In the genomic region with DNA sequence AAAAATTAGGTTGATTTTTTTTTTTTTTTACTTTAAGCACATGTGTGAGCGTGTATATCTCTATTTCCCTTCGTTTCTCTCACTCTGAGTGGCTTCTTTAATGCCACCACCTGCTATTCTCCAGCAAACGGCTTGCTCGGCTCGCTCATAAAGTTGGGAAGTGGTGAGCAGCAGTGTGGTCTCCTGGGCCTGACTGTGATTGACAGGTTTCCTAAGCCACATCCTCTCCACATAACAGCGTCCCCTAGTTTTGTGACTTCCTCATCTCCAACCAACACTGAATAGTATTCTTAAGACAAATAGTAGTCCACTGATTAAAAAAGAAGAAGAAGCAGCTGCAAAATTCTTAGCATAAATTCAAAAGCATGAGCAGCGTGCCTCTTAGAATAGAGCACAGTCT, we compare ENCODE assay signal across 13 mouse cellular contexts.
DNase-seq lines count a peak whose midpoint lies in the region; ATAC-seq and TF ChIP-seq lines count a peak whose summit lies in the region.
"Had no signal": no experiment of that assay in that cellular context is flagged by ENCODE, and none has a peak within 500 bp of the region (broad histone marks: within the 10 kb centered on the region; RNA-seq: fewer than 3 reads in every experiment).

No protein-coding gene starts in this region.

- peak overlapping the region; percentile 41 for H3K4me3 ChIP-seq in testis, adult 2 months (ENCODE audit: control insufficient read depth, low read depth, low read length)
- H3K4me3 ChIP-seq in forebrain, embryonic 12.5 days (replicated peaks): no peak overlapping the region
- H3K4me3 ChIP-seq in cerebellum, adult 2 months (replicated peaks; ENCODE audit: insufficient read depth, low read depth, low read length): no peak overlapping the region
- H3K4me3 ChIP-seq in intestine, postnatal 0 days (ENCODE audit: low read depth, low read length): no peak overlapping the region

- no peak for DNase-seq in testis, postnatal 10 days (ENCODE audit: low spot score)
- DNase-seq in cerebellum, adult 8-10 months: no peak
- no peak for DNase-seq in cerebellum, adult 2 months
- DNase-seq: adrenal gland, postnatal 36 days; cerebellum, adult 11-12 months; kidney, adult 9 months had no signal

- peaks cover 5% of the 10 kb centered on the region for H3K4me1 ChIP-seq in testis, adult 2 months (ENCODE audit: control insufficient read depth, insufficient read depth, low read length)
- peaks cover 6% of the 10 kb centered on the region; the same call in 1 of the 2 replicates for H3K4me1 ChIP-seq in forebrain, embryonic 12.5 days
- no peaks in the 10 kb centered on the region for H3K4me1 ChIP-seq in cerebellum, adult 2 months (ENCODE audit: control insufficient read depth, insufficient read depth, low read length)
- no peaks in the 10 kb centered on the region for H3K4me1 ChIP-seq in intestine, postnatal 0 days (replicated peaks; ENCODE audit: control insufficient read depth, insufficient read depth, low read length)

- H3K36me3 ChIP-seq in testis, adult 2 months (ENCODE audit: control insufficient read depth, insufficient read depth, low read length): no peaks in the 10 kb centered on the region
- H3K36me3 ChIP-seq in forebrain, embryonic 12.5 days (replicated peaks): no peaks in the 10 kb centered on the region
- no peaks in the 10 kb centered on the region for H3K36me3 ChIP-seq in intestine, postnatal 0 days (ENCODE audit: control insufficient read depth, insufficient read depth)

- no peaks in the 10 kb centered on the region for H3K27me3 ChIP-seq in testis, adult 2 months (ENCODE audit: control insufficient read depth, insufficient read depth, low read length)
- H3K27me3 ChIP-seq in forebrain, embryonic 12.5 days: no peaks in the 10 kb centered on the region
- H3K27me3 ChIP-seq in cerebellum, adult 2 months (ENCODE audit: control insufficient read depth, insufficient read depth, low read length): no peaks in the 10 kb centered on the region
- H3K27me3 ChIP-seq in intestine, postnatal 0 days (replicated peaks; ENCODE audit: control insufficient read depth, insufficient read depth, low read length): no peaks in the 10 kb centered on the region

- no peaks in the 10 kb centered on the region for H3K9me3 ChIP-seq in forebrain, embryonic 12.5 days
- H3K9me3 ChIP-seq in intestine, postnatal 0 days (ENCODE audit: control insufficient read depth): no peaks in the 10 kb centered on the region

- H3K9ac ChIP-seq in forebrain, embryonic 12.5 days: no peak overlapping the region
- no peak overlapping the region for H3K9ac ChIP-seq in intestine, postnatal 0 days (ENCODE audit: low read depth, low read length)

- peak overlapping the region; percentile 75; the same call in 1 of the 2 replicates for H3K27ac ChIP-seq in testis, adult 2 months (ENCODE audit: control insufficient read depth, insufficient read depth, low read depth, low read length)
- no peak overlapping the region for H3K27ac ChIP-seq in forebrain, embryonic 12.5 days
- H3K27ac ChIP-seq in cerebellum, adult 2 months (ENCODE audit: insufficient read depth, low read length): no peak overlapping the region
- H3K27ac ChIP-seq in intestine, postnatal 0 days (ENCODE audit: low read depth, low read length): no peak overlapping the region

- H3K4me2 ChIP-seq in forebrain, embryonic 12.5 days: no peak overlapping the region
- no peak overlapping the region for H3K4me2 ChIP-seq in intestine, postnatal 0 days (replicated peaks; ENCODE audit: low read depth)
- H3K4me2 ChIP-seq: heart, embryonic 11.5 days; midbrain, embryonic 11.5 days had no signal

- no peak for TF ChIP-seq POLR2A in testis, adult 2 months (IDR thresholded peaks at IDR 0.05; ENCODE audit: control insufficient read depth, low read depth, low read length)
- TF ChIP-seq POLR2A in cerebellum, adult 2 months (IDR thresholded peaks at IDR 0.05; ENCODE audit: borderline replicate concordance, insufficient read depth, low read length): no peak

- TF ChIP-seq CTCF in testis, adult 2 months (IDR thresholded peaks at IDR 0.05; ENCODE audit: control insufficient read depth, insufficient read depth, insufficient replicate concordance, low read depth, low read length): no peak
- TF ChIP-seq CTCF in cerebellum, adult 2 months (IDR thresholded peaks at IDR 0.05; ENCODE audit: borderline replicate concordance, insufficient read depth, low read depth, low read length): no peak
- TF ChIP-seq CTCF in intestine, postnatal 0 days (IDR thresholded peaks at IDR 0.05; ENCODE audit: low read depth): no peak

- peak; percentile 95 to 96 for ATAC-seq in hematopoietic stem cell, adult 5-6 weeks (replicated peaks in 1 of 2; ENCODE audit: insufficient read depth in 1 of 2, low FRiP score in 2 of 2, low TSS enrichment in 1 of 2, low read depth in 1 of 2, poor library complexity in 2 of 2, severe bottlenecking in 2 of 2)
- ATAC-seq in monocyte, adult 5-6 weeks (replicated peaks; ENCODE audit: insufficient number of reproducible peaks, low FRiP score, low TSS enrichment, poor library complexity, severe bottlenecking): peak; percentile 53; the same call in 1 of the 2 replicates
- ATAC-seq in forebrain, embryonic 12.5 days (ENCODE audit: low FRiP score): no peak
- no peak for ATAC-seq in intestine, postnatal 0 days

- 74% methylated on average over 7 of the region's 7 CpGs for WGBS in forebrain, embryonic 12.5 days
- 62% methylated on average over 7 of the region's 7 CpGs for WGBS in cerebellum, adult 2 months
- WGBS in intestine, postnatal 0 days: 79% methylated on average over 7 of the region's 7 CpGs

Comparison
In these comparisons a context has a peak if more than half of its experiments do, and no peak if none do; other contexts are left out.
1. ATAC-seq: peak in hematopoietic stem cell, adult 5-6 weeks (2 of 2) and monocyte, adult 5-6 weeks (single experiment); none in forebrain, embryonic 12.5 days (single experiment) and intestine, postnatal 0 days (single experiment).